Mouse (Mus musculus): ENCODE results near the gene Twf2. TPM values are rescaled to one million over a fixed set of nuclear protein-coding genes. Genes with fewer than 3 reads are reported as not detected.

Twf2 gene
- polyA plus RNA-seq, 1 experiment from 2014 or later, result 45.5 TPM

DNA sequence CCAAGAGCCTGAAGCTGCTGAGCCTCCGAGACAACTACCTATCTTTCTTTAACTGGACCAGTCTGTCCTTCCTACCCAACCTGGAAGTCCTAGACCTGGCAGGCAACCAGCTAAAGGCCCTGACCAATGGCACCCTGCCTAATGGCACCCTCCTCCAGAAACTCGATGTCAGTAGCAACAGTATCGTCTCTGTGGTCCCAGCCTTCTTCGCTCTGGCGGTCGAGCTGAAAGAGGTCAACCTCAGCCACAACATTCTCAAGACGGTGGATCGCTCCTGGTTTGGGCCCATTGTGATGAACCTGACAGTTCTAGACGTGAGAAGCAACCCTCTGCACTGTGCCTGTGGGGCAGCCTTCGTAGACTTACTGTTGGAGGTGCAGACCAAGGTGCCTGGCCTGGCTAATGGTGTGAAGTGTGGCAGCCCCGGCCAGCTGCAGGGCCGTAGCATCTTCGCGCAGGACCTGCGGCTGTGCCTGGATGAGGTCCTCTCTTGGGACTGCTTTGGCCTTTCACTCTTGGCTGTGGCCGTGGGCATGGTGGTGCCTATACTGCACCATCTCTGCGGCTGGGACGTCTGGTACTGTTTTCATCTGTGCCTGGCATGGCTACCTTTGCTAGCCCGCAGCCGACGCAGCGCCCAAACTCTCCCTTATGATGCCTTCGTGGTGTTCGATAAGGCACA lies 22.7 kb downstream of the Twf2 start:
- no peak overlapping the region for H3K27ac ChIP-seq (replicated peaks in 1 of 2; ENCODE audit: control insufficient read depth in 1 of 2, insufficient read depth in 1 of 2, low read depth in 2 of 2, low read length in 2 of 2)
- peak overlapping the region; percentile 41 to 42 for H3K4me3 ChIP-seq (ENCODE audit: control insufficient read depth in 1 of 2, insufficient read depth in 1 of 2, low read depth in 1 of 2, low read length in 2 of 2)
- H3K36me3 ChIP-seq (ENCODE audit: control insufficient read depth, insufficient read depth, low read length), result no peaks in the 10 kb centered on the region
- H3K4me1 ChIP-seq (ENCODE audit: control insufficient read depth in 2 of 2, insufficient read depth in 2 of 2, low read length in 2 of 2), result peaks cover 6 to 16% of the 10 kb centered on the region in 2 experiments
- peak overlapping the region; percentile 79 for H3K4me2 ChIP-seq (ENCODE audit: low read length)
- ATAC-seq (ENCODE audit: insufficient number of reproducible peaks, insufficient read depth, low FRiP score, low read depth), result no peak
- 53% methylated on average over 24 of the region's 24 CpGs for WGBS
- H3K27me3 ChIP-seq (ENCODE audit: control insufficient read depth, insufficient read depth, low read length), result peaks cover 3% of the 10 kb centered on the region; the same call in 1 of the 2 replicates
- no peaks in the 10 kb centered on the region for H3K9me3 ChIP-seq (ENCODE audit: control insufficient read depth, low read length)
- peak overlapping the region; percentile 61 for H3K9ac ChIP-seq (ENCODE audit: low read length)

GRCm38 (mm10) chr9:106226151-106226682 lies 23.3 kb downstream of the Twf2 start:
- H3K36me3 ChIP-seq (ENCODE audit: control insufficient read depth, insufficient read depth, low read length), result no peaks in the 10 kb centered on the region
- H3K9me3 ChIP-seq (ENCODE audit: control insufficient read depth, low read length), result no peaks in the 10 kb centered on the region
- peaks cover 3% of the 10 kb centered on the region; the same call in 1 of the 2 replicates for H3K27me3 ChIP-seq (ENCODE audit: control insufficient read depth, insufficient read depth, low read length)
- H3K4me2 ChIP-seq (ENCODE audit: low read length), result peak overlapping the region; percentile 79
- peak overlapping the region; percentile 41 to 42 for H3K4me3 ChIP-seq (ENCODE audit: control insufficient read depth in 1 of 2, insufficient read depth in 1 of 2, low read depth in 1 of 2, low read length in 2 of 2)
- no peak for ATAC-seq (ENCODE audit: insufficient number of reproducible peaks, insufficient read depth, low FRiP score, low read depth)
- H3K27ac ChIP-seq (replicated peaks in 1 of 2; ENCODE audit: control insufficient read depth in 1 of 2, insufficient read depth in 1 of 2, low read depth in 2 of 2, low read length in 2 of 2), result no peak overlapping the region
- 4% methylated on average over 34 of the region's 34 CpGs for WGBS
- H3K4me1 ChIP-seq (ENCODE audit: control insufficient read depth in 2 of 2, insufficient read depth in 2 of 2, low read length in 2 of 2), result peaks cover 6 to 16% of the 10 kb centered on the region in 2 experiments
- H3K9ac ChIP-seq (ENCODE audit: low read length), result peak overlapping the region; percentile 61

- H3K9ac ChIP-seq (ENCODE audit: low read length), result 0 out of 2 replicates have a peak overlapping the region, but pooled peaks have one; percentile 46
- WGBS, result 15% methylated on average over 8 of the region's 8 CpGs
- ATAC-seq (ENCODE audit: insufficient number of reproducible peaks, insufficient read depth, low FRiP score, low read depth), result no peak
These were observed 25.0 kb downstream of the Twf2 start for GRCm38 (mm10) chr9:106227790-106228429.

DNA sequence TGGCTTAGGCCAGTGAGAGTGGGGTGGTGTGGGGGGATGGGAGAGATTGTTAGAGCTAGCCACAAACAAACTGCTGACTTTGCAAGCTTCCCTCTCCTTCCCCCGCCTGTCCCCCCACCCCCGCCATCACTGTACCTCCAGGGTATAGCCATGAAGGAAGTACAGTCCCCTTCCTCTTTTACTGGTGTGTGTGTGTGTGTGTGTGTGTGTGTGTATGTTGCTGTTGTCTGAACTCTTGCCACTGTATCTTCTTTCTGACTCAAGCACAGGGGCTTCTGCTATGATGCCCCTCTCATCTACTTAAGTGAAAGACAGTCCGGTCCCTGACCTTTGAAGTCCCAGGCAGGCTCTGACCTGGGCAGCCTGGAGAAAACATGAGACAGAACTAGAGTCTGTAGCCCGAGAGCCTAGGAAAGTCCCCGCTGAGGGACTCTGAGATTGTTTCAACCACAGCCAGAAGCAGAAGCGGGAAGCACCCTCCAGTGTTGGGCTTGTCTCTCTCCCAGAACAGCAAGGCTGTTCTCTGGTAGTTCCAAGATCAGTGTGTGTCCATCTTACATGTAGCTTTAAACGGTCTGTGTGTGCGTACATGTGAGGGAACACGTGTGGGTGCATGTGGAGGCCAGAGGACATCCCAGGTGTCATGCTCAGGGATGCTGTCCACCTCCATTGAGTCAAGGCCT lies 27.3 kb downstream of the Twf2 start:
- Histone ChIP-seq H3K4me2 (ENCODE audit: low read length) (no peak overlapping the region), H3K4me1 (ENCODE audit: control insufficient read depth in 2 of 2, insufficient read depth in 2 of 2, low read length in 2 of 2) (peaks cover 11 to 21% of the 10 kb centered on the region in 2 experiments), H3K27ac (replicated peaks in 1 of 2; ENCODE audit: control insufficient read depth in 1 of 2, insufficient read depth in 1 of 2, low read depth in 2 of 2, low read length in 2 of 2) (no peak overlapping the region; a peak in 1 of 4 replicates), H3K4me3 (ENCODE audit: control insufficient read depth in 1 of 2, insufficient read depth in 1 of 2, low read depth in 1 of 2, low read length in 2 of 2) (no peak overlapping the region), H3K36me3 (ENCODE audit: control insufficient read depth, insufficient read depth, low read length) (peaks cover 29% of the 10 kb centered on the region), H3K27me3 (ENCODE audit: control insufficient read depth, insufficient read depth, low read length) (no peaks in the 10 kb centered on the region; the same call in 1 of the 2 replicates), H3K9ac (ENCODE audit: low read length) (no peak overlapping the region), H3K9me3 (ENCODE audit: control insufficient read depth, low read length) (no peaks in the 10 kb centered on the region)
- ATAC-seq (ENCODE audit: insufficient number of reproducible peaks, insufficient read depth, low FRiP score, low read depth), result no peak
- 78% methylated on average over 9 of the region's 9 CpGs for WGBS

More at GRCm38 (mm10) chr9:106227790-106228429, 25.0 kb downstream of the Twf2 start:
- peaks cover 7% of the 10 kb centered on the region; the same call in 1 of the 2 replicates for H3K36me3 ChIP-seq (ENCODE audit: control insufficient read depth, insufficient read depth, low read length)
- peak overlapping the region in 1 of 2 experiments; percentile 19; a peak in 2 of 4 replicates for H3K27ac ChIP-seq (replicated peaks in 1 of 2; ENCODE audit: control insufficient read depth in 1 of 2, insufficient read depth in 1 of 2, low read depth in 2 of 2, low read length in 2 of 2)
- H3K4me1 ChIP-seq (ENCODE audit: control insufficient read depth in 2 of 2, insufficient read depth in 2 of 2, low read length in 2 of 2), result peaks cover 6 to 16% of the 10 kb centered on the region in 2 experiments
- H3K4me3 ChIP-seq (ENCODE audit: control insufficient read depth in 1 of 2, insufficient read depth in 1 of 2, low read depth in 1 of 2, low read length in 2 of 2), result no peak overlapping the region
- no peaks in the 10 kb centered on the region for H3K9me3 ChIP-seq (ENCODE audit: control insufficient read depth, low read length)
- H3K4me2 ChIP-seq (ENCODE audit: low read length), result 0 out of 2 replicates have a peak overlapping the region, but pooled peaks have one; percentile 8
- peaks cover 3% of the 10 kb centered on the region; the same call in 1 of the 2 replicates for H3K27me3 ChIP-seq (ENCODE audit: control insufficient read depth, insufficient read depth, low read length)

- WGBS, result 45% methylated on average over 3 of the region's 3 CpGs
- Histone ChIP-seq H3K9ac (ENCODE audit: low read length) (no peak overlapping the region), H3K4me3 (ENCODE audit: control insufficient read depth in 1 of 2, insufficient read depth in 1 of 2, low read depth in 1 of 2, low read length in 2 of 2) (no peak overlapping the region), H3K4me1 (ENCODE audit: control insufficient read depth in 2 of 2, insufficient read depth in 2 of 2, low read length in 2 of 2) (peaks cover 14 to 22% of the 10 kb centered on the region in 2 experiments), H3K4me2 (ENCODE audit: low read length) (no peak overlapping the region), H3K27ac (replicated peaks in 1 of 2; ENCODE audit: control insufficient read depth in 1 of 2, insufficient read depth in 1 of 2, low read depth in 2 of 2, low read length in 2 of 2) (no peak overlapping the region; a peak in 1 of 4 replicates), H3K36me3 (ENCODE audit: control insufficient read depth, insufficient read depth, low read length) (peaks cover 35% of the 10 kb centered on the region), H3K9me3 (ENCODE audit: control insufficient read depth, low read length) (no peaks in the 10 kb centered on the region), H3K27me3 (ENCODE audit: control insufficient read depth, insufficient read depth, low read length) (no peaks in the 10 kb centered on the region)
- no peak for ATAC-seq (ENCODE audit: insufficient number of reproducible peaks, insufficient read depth, low FRiP score, low read depth)
These were observed 27.8 kb downstream of the Twf2 start for GRCm38 (mm10) chr9:106230734-106231106.

DNA sequence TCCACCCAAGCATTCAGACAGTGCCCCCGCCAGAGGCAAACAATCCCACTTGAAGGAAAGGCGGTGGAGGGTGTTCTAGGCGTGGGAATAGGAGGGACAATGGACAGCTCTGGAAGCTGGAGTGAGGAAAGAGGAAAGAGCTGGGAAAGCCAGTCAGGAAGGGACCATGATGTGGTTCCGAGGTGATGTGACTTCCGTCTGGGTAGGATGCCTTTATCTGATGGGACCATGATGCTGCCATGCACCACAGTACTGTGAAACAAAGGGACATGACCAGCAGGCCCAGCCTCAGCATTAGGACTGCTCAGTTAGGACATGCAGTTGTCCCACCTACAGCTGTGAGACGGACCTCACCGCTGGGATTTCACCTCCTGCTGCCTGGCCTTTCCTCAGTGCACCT lies 28.3 kb downstream of the Twf2 start:
- no peaks in the 10 kb centered on the region for H3K9me3 ChIP-seq (ENCODE audit: control insufficient read depth, low read length)
- ATAC-seq (ENCODE audit: insufficient number of reproducible peaks, insufficient read depth, low FRiP score, low read depth), result no peak
- no peak overlapping the region for H3K27ac ChIP-seq (replicated peaks in 1 of 2; ENCODE audit: control insufficient read depth in 1 of 2, insufficient read depth in 1 of 2, low read depth in 2 of 2, low read length in 2 of 2)
- peaks cover 13 to 21% of the 10 kb centered on the region in 2 experiments for H3K4me1 ChIP-seq (ENCODE audit: control insufficient read depth in 2 of 2, insufficient read depth in 2 of 2, low read length in 2 of 2)
- 70% methylated on average over 7 of the region's 7 CpGs for WGBS
- H3K36me3 ChIP-seq (ENCODE audit: control insufficient read depth, insufficient read depth, low read length), result peaks cover 40% of the 10 kb centered on the region
- no peak overlapping the region for H3K9ac ChIP-seq (ENCODE audit: low read length)
- H3K4me2 ChIP-seq (ENCODE audit: low read length), result no peak overlapping the region
- no peaks in the 10 kb centered on the region for H3K27me3 ChIP-seq (ENCODE audit: control insufficient read depth, insufficient read depth, low read length)
- H3K4me3 ChIP-seq (ENCODE audit: control insufficient read depth in 1 of 2, insufficient read depth in 1 of 2, low read depth in 1 of 2, low read length in 2 of 2), result no peak overlapping the region

GRCm38 (mm10) chr9:106231816-106232215 lies 28.9 kb downstream of the Twf2 start:
- no peak for ATAC-seq (ENCODE audit: insufficient number of reproducible peaks, insufficient read depth, low FRiP score, low read depth)
- Histone ChIP-seq H3K27me3 (ENCODE audit: control insufficient read depth, insufficient read depth, low read length) (no peaks in the 10 kb centered on the region), H3K4me1 (ENCODE audit: control insufficient read depth in 2 of 2, insufficient read depth in 2 of 2, low read length in 2 of 2) (peaks cover 10 to 17% of the 10 kb centered on the region in 2 experiments), H3K27ac (replicated peaks in 1 of 2; ENCODE audit: control insufficient read depth in 1 of 2, insufficient read depth in 1 of 2, low read depth in 2 of 2, low read length in 2 of 2) (no peak overlapping the region), H3K36me3 (ENCODE audit: control insufficient read depth, insufficient read depth, low read length) (peaks cover 46% of the 10 kb centered on the region), H3K9ac (ENCODE audit: low read length) (no peak overlapping the region), H3K9me3 (ENCODE audit: control insufficient read depth, low read length) (no peaks in the 10 kb centered on the region), H3K4me2 (ENCODE audit: low read length) (no peak overlapping the region), H3K4me3 (ENCODE audit: control insufficient read depth in 1 of 2, insufficient read depth in 1 of 2, low read depth in 1 of 2, low read length in 2 of 2) (no peak overlapping the region)
- 84% methylated on average over 4 of the region's 4 CpGs for WGBS

Measured in heart, embryonic 14.5 days (tissue).